Mouse (Mus musculus): ENCODE results near the gene Nyap1.
A peak's percentile ranks its signal among the peaks of the same experiment; 100 is the strongest.
"Not testable (repeated sequence)": the region's sequence is repeated elsewhere in the genome, so short reads cannot be mapped to it uniquely, and the experiment has no call there.

Nyap1 gene

GRCm38 (mm10) chr5:137766270-137766669 lies 24.9 kb upstream of the Nyap1 start:
- no peak for DNase-seq

GRCm38 (mm10) chr5:137764609-137765340 lies 23.4 kb upstream of the Nyap1 start:
- no peak for DNase-seq

- DNase-seq, result peak; percentile 88
These were observed 18.6 kb upstream of the Nyap1 start for GRCm38 (mm10) chr5:137759971-137760412.

- DNase-seq, result no peak
These were observed 17.6 kb upstream of the Nyap1 start for GRCm38 (mm10) chr5:137758921-137759534.

- peak; percentile 89 for DNase-seq
These were observed 16.5 kb upstream of the Nyap1 start for GRCm38 (mm10) chr5:137757887-137758286.

- DNase-seq, result peak; percentile 86
These were observed 15.7 kb upstream of the Nyap1 start for GRCm38 (mm10) chr5:137756882-137757661.

- DNase-seq, result no peak
These were observed 14.7 kb upstream of the Nyap1 start for GRCm38 (mm10) chr5:137756106-137756505.

DNA sequence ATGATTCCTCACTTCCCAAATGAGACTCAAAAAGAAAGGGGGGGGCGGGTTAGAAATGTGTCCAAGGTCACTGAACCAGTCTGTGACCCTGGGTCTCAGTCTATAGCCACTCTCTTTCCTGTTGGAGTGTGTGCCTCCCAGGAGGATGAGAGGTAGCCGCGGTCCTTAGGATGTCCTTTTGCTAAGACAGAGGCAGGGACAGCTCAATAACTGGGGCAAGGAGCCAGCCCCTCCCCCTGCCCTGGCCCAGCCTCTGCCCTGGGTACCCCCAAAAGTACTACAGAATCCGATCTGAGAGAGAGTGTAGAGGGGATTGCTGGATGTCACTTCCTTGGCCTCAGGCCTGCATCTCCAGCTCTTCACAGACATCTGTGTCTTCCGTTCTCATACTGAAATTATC lies 14.0 kb upstream of the Nyap1 start:
- DNase-seq, result no peak

- no peak for DNase-seq
These were observed 11.9 kb upstream of the Nyap1 start for GRCm38 (mm10) chr5:137753111-137753832.

DNA sequence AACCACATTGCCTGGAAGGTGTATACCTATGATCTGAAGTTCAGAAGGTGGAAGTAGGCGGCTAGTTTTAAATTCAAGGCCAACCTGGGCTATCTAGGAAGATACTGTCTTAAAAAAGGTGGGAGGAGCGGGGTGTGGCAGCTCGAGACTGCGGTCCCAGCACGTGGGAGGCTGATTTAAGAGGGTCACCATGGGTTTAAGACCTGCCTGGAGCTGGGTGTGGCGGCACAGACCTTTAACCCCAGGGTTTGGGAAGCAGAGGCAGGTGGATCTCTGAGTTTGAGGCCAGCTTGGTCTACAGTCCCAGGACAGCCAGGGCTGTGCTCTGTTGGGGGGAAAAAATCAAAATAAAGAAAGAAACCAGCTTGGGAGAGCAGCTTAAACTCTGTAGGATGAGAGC lies 10.6 kb upstream of the Nyap1 start:
- DNase-seq, result no peak

GRCm38 (mm10) chr5:137751221-137751887 lies 9.9 kb upstream of the Nyap1 start:
- DNase-seq, result no peak

DNA sequence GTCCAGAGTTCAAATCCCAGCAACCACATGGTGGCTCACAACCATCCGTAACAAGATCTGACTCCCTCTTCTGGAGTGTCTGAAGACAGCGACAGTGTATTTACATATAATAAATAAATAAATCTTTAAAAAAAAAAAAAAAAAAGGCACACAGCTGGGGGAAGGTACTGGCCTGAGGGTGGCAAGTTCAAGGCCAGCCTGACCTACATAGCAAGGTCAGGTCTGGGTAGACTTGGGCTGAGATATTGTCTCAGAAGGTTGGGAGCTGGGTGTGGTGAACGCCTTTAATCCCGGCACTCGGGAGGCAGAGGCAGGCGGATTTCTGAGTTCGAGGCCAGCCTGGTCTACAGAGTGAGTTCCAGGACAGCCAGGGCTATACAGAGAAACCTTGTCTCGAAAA lies 8.8 kb upstream of the Nyap1 start:
- DNase-seq, result not testable (repeated sequence)

DNA sequence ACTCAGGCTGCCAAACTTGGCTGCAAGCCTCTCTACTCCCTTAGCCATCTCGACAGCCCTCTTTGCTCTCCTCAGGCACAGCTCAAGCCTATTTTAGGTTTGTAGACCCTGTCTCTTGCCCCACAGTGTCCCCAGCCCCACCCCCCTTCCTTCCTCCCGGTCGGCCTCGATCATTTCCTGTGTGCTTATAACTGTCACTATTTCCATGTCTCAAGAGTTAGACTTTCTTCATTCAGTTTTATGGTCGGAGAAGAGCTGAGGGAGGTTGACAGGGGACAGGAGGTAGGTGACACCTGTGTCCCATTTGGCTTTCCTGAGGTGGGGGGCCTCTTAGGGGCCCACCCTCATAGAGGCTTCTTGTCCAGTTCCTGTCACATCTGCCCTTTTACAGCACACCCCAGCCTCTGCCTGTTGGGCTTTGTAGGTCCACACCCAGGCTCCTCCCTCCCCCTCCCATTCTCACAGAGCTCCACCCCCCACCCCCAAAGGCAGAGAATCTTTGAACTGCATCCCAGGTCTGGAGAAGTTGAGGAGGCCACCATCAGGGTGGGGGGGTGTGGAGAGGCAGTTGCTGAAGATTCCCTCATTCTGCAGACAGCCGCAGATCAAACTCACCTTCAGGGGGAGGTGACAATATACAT lies 7.9 kb upstream of the Nyap1 start:
- no peak for DNase-seq

DNA sequence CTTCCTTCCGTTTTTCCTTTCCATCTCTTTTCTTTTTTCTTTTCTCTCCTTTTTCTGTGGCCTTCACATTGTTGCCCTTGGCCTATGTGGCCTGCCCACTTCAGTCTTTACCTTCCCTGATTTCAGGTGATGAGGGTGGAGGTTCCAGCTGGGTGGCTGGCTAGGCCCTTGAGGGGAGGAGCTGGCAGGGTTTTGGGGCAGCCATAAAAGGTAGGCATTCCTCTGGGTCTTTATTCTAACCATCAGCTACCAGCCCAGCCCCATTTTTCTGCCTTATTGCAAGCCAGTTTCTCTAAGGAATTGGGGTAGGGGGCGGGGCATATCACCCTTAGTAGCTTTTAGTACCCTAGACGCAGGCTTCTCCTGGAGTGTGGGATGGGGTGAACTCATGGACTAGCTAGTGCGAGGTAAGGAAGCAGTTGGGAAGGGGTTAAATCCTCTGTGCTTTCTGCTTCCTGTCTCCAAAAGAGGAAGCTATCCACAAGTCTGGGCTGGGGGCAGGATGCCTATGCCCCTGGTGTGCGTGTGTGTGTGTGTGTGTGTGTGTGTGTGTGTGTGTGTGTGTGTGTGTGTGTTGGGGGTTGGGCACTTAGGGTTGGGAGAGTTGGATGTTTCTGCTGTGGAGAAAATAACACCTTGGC lies 6.8 kb upstream of the Nyap1 start:
- no peak for DNase-seq

DNA sequence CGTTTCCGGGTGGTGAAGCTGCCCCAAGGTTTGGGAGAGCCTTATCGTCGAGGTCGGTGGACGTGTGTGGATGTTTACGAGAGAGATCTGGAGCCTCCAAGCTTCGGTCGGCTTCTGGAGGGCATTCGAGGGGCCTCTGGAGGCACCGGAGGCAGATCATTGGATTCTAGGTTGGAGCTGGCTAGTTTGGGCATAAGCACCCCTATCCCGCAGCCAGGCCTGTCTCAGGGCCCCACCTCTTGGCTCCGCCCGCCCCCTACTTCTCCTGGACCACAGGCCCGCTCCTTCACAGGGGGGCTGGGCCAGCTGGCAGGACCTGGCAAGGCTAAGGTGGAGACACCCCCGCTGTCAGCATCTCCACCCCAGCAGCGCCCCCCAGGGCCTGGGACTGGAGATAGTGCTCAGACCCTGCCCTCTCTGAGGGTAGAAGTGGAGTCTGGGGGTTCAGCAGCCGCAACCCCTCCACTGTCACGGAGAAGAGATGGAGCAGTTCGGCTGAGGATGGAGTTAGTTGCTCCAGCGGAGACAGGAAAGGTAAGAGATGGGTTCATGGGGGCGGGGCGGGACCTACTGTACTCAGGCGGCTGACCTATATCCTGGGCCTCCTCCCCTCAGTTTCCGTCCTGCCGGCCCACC lies 6.0 kb upstream of the Nyap1 start:
- no peak for DNase-seq

GRCm38 (mm10) chr5:137746851-137747325 lies 5.5 kb upstream of the Nyap1 start:
- no peak for DNase-seq

- DNase-seq, result no peak
These were observed 5.0 kb upstream of the Nyap1 start for GRCm38 (mm10) chr5:137746282-137746850.

- peak; percentile 91 for DNase-seq
These were observed 4.1 kb upstream of the Nyap1 start, which contains the start of gene Tsc22d4 for GRCm38 (mm10) chr5:137745214-137746171. Tsc22d4 (plus strand) TSS chr5:137745730.

GRCm38 (mm10) chr5:137744197-137744596 lies 2.8 kb upstream of the Nyap1 start:
- no peak for DNase-seq
